Mouse (Mus musculus) C2C12 (cell line): Measurements from ENCODE around the gene Calm2. TPM values are rescaled to one million over a fixed set of nuclear protein-coding genes. Genes with fewer than 3 reads are reported as not detected.

Experiments
- H3K27me3 ChIP-seq: one replicate; pipeline ENCODE4 v1.6.1; 2011; ENCODE audit not compliant: control insufficient read depth, insufficient read depth, insufficient read length
- H3K36me3 ChIP-seq: one replicate; pipeline ENCODE4 v1.6.1; 2011; ENCODE audit not compliant: control insufficient read depth, insufficient read depth
- H3K4me3 ChIP-seq: one replicate; pipeline ENCODE4 v1.5.1; 2011; ENCODE audit warnings: mild to moderate bottlenecking, control low read depth; ENCODE audit not compliant: poor library complexity, insufficient read depth, severe bottlenecking
- H3K79me2 ChIP-seq: one replicate; pipeline ENCODE4 v1.6.1; 2011; ENCODE audit not compliant: control insufficient read depth, insufficient read depth
- H3K79me3 ChIP-seq: one replicate; pipeline ENCODE4 v1.6.1; 2011; ENCODE audit warnings: low read depth, control low read depth
- H3ac ChIP-seq: one replicate; pipeline ENCODE3; 2011; ENCODE audit warnings: low read depth; ENCODE audit not compliant: control insufficient read depth, insufficient read length
- CEBPB ChIP-seq: IDR thresholded peaks from one replicate; pipeline ENCODE4 v1.6.1; 2011; ENCODE audit warnings: low read depth, mild to moderate bottlenecking, control low read depth, moderate library complexity
- CTCF ChIP-seq: IDR thresholded peaks from one replicate; pipeline ENCODE4 v1.5.1; 2011; ENCODE audit not compliant: control insufficient read depth, insufficient read depth, insufficient read length
- FOSL1 ChIP-seq: IDR thresholded peaks from one replicate; pipeline ENCODE4 v1.8.0; 2011; ENCODE audit warnings: mild to moderate bottlenecking, low read length; ENCODE audit not compliant: poor library complexity, insufficient read depth, severe bottlenecking
- MAX ChIP-seq: IDR thresholded peaks from one replicate; pipeline ENCODE4 v1.6.1; 2011; ENCODE audit warnings: mild to moderate bottlenecking, control low read depth
- MYOD1 ChIP-seq: IDR thresholded peaks from one replicate; pipeline ENCODE4 v1.6.1; 2011; ENCODE audit warnings: low read depth; ENCODE audit not compliant: control insufficient read depth, insufficient read length
- MYOG ChIP-seq: IDR thresholded peaks from one replicate; pipeline ENCODE4 v1.6.1; 2011; ENCODE audit not compliant: control insufficient read depth, insufficient read length; ENCODE audit errors: extremely low read depth
- USF1 ChIP-seq: IDR thresholded peaks from one replicate; pipeline ENCODE4 v1.6.1; 2011; ENCODE audit warnings: low read depth, mild to moderate bottlenecking, control low read depth, moderate library complexity
- polyA plus RNA-seq: library from polyadenylated mRNA; unstranded; fragments of >200 nt; fragmentation: generic; extraction: Trizol; gene quantifications from one replicate; pipeline ENCODE4 v1.2.1, GENCODE M21; 2012; ENCODE audit warnings: missing spikeins

Gene Calm2
- polyA plus RNA-seq, 1 experiment: 321 TPM

- Histone ChIP-seq H3K27me3 (no peaks in the 10 kb centered on the region), H3K79me2 (no peaks in the 10 kb centered on the region), H3K36me3 (no peaks in the 10 kb centered on the region), H3K4me3 (no peak overlapping the region), H3ac (no peak overlapping the region), H3K79me3 (no peaks in the 10 kb centered on the region)
- no peak for TF ChIP-seq MAX
- no peak for TF ChIP-seq FOSL1
- no peak for TF ChIP-seq CEBPB
- TF ChIP-seq CTCF: no peak
- TF ChIP-seq MYOG: no peak
- no peak for TF ChIP-seq USF1
- no peak for TF ChIP-seq MYOD1
Observed at GRCm38 (mm10) chr17:87406646-87407045, 40.1 kb downstream of the Calm2 start.

- Histone ChIP-seq H3ac (no peak overlapping the region), H3K36me3 (no peaks in the 10 kb centered on the region), H3K4me3 (no peak overlapping the region), H3K27me3 (no peaks in the 10 kb centered on the region), H3K79me3 (no peaks in the 10 kb centered on the region), H3K79me2 (no peaks in the 10 kb centered on the region)
- TF ChIP-seq CEBPB: peak; percentile 93
- no peak for TF ChIP-seq MYOD1
- peak; percentile 34 for TF ChIP-seq USF1
- TF ChIP-seq MAX: peak; percentile 95
Observed at GRCm38 (mm10) chr17:87405576-87405975, 41.2 kb downstream of the Calm2 start.

GRCm38 (mm10) chr17:87403462-87403861 lies 43.3 kb downstream of the Calm2 start:
- no peak overlapping the region for H3K4me3 ChIP-seq
- no peaks in the 10 kb centered on the region for H3K36me3 ChIP-seq
- H3K79me2 ChIP-seq: no peaks in the 10 kb centered on the region
- TF ChIP-seq USF1 (no peak), FOSL1 (no peak), CTCF (no peak), CEBPB (no peak), MYOG (no peak), MAX (no peak), MYOD1 (no peak)
- H3K79me3 ChIP-seq: no peaks in the 10 kb centered on the region
- H3ac ChIP-seq: no peak overlapping the region
- no peaks in the 10 kb centered on the region for H3K27me3 ChIP-seq

GRCm38 (mm10) chr17:87402444-87402843 lies 44.3 kb downstream of the Calm2 start:
- Histone ChIP-seq H3K79me3 (no peaks in the 10 kb centered on the region), H3K36me3 (no peaks in the 10 kb centered on the region), H3K4me3 (no peak overlapping the region), H3K79me2 (no peaks in the 10 kb centered on the region), H3ac (no peak overlapping the region), H3K27me3 (no peaks in the 10 kb centered on the region)
- TF ChIP-seq USF1 (no peak), FOSL1 (no peak), CEBPB (no peak)

- no peaks in the 10 kb centered on the region for H3K27me3 ChIP-seq
- TF ChIP-seq USF1 (no peak), FOSL1 (peak; percentile 4), CTCF (no peak), MYOG (no peak), MAX (no peak), MYOD1 (no peak), CEBPB (no peak)
Observed at GRCm38 (mm10) chr17:87397088-87397487, 49.6 kb downstream of the Calm2 start.

GRCm38 (mm10) chr17:87391242-87391641 lies 55.5 kb downstream of the Calm2 start:
- Histone ChIP-seq H3ac (no peak overlapping the region), H3K27me3 (no peaks in the 10 kb centered on the region)

More at GRCm38 (mm10) chr17:87397088-87397487, 49.6 kb downstream of the Calm2 start:
- H3K36me3 ChIP-seq: no peaks in the 10 kb centered on the region
- no peak overlapping the region for H3K4me3 ChIP-seq
- no peaks in the 10 kb centered on the region for H3K79me3 ChIP-seq
- no peak overlapping the region for H3ac ChIP-seq
- no peaks in the 10 kb centered on the region for H3K79me2 ChIP-seq

More at GRCm38 (mm10) chr17:87391242-87391641, 55.5 kb downstream of the Calm2 start:
- TF ChIP-seq FOSL1 (no peak), CTCF (no peak), CEBPB (no peak), MAX (no peak), MYOG (no peak), USF1 (no peak), MYOD1 (no peak)
- H3K79me2 ChIP-seq: no peaks in the 10 kb centered on the region
- no peak overlapping the region for H3K4me3 ChIP-seq
- H3K79me3 ChIP-seq: no peaks in the 10 kb centered on the region
- H3K36me3 ChIP-seq: no peaks in the 10 kb centered on the region
